Mouse (Mus musculus) lung, postnatal 0 days (tissue): ENCODE measurements around the gene Macf1. TPM values are rescaled to one million over a fixed set of nuclear protein-coding genes. Genes with fewer than 3 reads are reported as not detected.
"Not testable (repeated sequence)": the region's sequence is repeated elsewhere in the genome, so short reads cannot be mapped to it uniquely, and the experiment has no call there.

Experiments used
- ATAC-seq: fragments of 200-750 bp; cut with Nextera tagmentation; 2 replicates; pipeline ENCODE4 v1.8.0; 2017; ENCODE audit warnings: moderate library complexity
- DNase-seq: peaks from one replicate; pipeline ENCODE4 v3.0.0-alpha.2; 2016; ENCODE audit warnings: low spot score
- H3K27ac ChIP-seq: fragments of 300-500 bp; sonication (generic); 2 replicates; pipeline ENCODE4 v1.5.1; 2014; ENCODE audit warnings: antibody characterized with exemption, mild to moderate bottlenecking, low read length, mixed read lengths
- H3K27me3 ChIP-seq: fragments of 300-500 bp; sonication (generic); replicated peaks from 2 replicates; pipeline ENCODE4 v1.6.1; 2014; ENCODE audit warnings: low read length, mixed read lengths; ENCODE audit not compliant: insufficient read depth
- H3K36me3 ChIP-seq: fragments of 300-500 bp; sonication (generic); 2 replicates; pipeline ENCODE4 v1.6.1; 2014; ENCODE audit warnings: low read length, mixed read lengths; ENCODE audit not compliant: insufficient read depth
- H3K4me1 ChIP-seq: fragments of 300-500 bp; sonication (generic); 2 replicates; pipeline ENCODE4 v1.6.1; 2014; ENCODE audit warnings: antibody characterized with exemption, low read depth, low read length, mixed read lengths; ENCODE audit not compliant: insufficient read depth
- H3K4me2 ChIP-seq: fragments of 300-500 bp; sonication (generic); replicated peaks from 2 replicates; pipeline ENCODE4 v1.6.1; 2014; ENCODE audit warnings: low read depth, mild to moderate bottlenecking, low read length, moderate library complexity, mixed read lengths
- H3K4me3 ChIP-seq: fragments of 300-500 bp; sonication (generic); 2 replicates; pipeline ENCODE4 v1.5.1; 2014; ENCODE audit warnings: low read depth, low read length
- H3K9ac ChIP-seq: fragments of 300-500 bp; sonication (generic); replicated peaks from 2 replicates; pipeline ENCODE4 v1.6.1; 2014; ENCODE audit warnings: low read depth, mild to moderate bottlenecking
- H3K9me3 ChIP-seq: fragments of 300-500 bp; sonication (generic); 2 replicates; pipeline ENCODE4 v1.6.1; 2016; ENCODE audit warnings: low read length, mixed read lengths
- CTCF ChIP-seq: IDR thresholded peaks from 2 replicates; pipeline ENCODE4 v1.5.1; 2016; ENCODE audit warnings: antibody characterized with exemption, mild to moderate bottlenecking
- EP300 ChIP-seq: IDR thresholded peaks from 2 replicates; pipeline ENCODE4 v1.6.1; 2016; ENCODE audit warnings: antibody characterized with exemption, mild to moderate bottlenecking, control low read depth
- WGBS: fragments of 180-500 bp; shearing (Covaris S2); extraction: QIAGEN DNeasy Blood & Tissue Kit; methylation state at CpG from one replicate; pipeline ENCODE4 v1.1.7; 2014; 5-methylcytosine and 5-hydroxymethylcytosine counted together
- polyA plus RNA-seq: library from polyadenylated mRNA; unstranded; fragments of >200 nt; fragmentation: Nextera tagmentation; extraction: Ambion mirVana; gene quantifications from 2 replicates; pipeline ENCODE4 v1.2.1, GENCODE M21; 2015

Gene Macf1
- polyA plus RNA-seq, 1 experiment from 2014 or later = 181 TPM

- no peak overlapping the region for H3K9ac ChIP-seq
- DNase-seq = no peak
- no peaks in the 10 kb centered on the region for H3K9me3 ChIP-seq
- H3K27me3 ChIP-seq = no peaks in the 10 kb centered on the region
- no peak overlapping the region for H3K4me2 ChIP-seq
- no peaks in the 10 kb centered on the region for H3K36me3 ChIP-seq
- no peak overlapping the region for H3K4me3 ChIP-seq
- peaks cover 7% of the 10 kb centered on the region; the same call in 1 of the 2 replicates for H3K4me1 ChIP-seq
- WGBS = 66% methylated on average over 3 of the region's 3 CpGs
- peak overlapping the region; percentile 79 for H3K27ac ChIP-seq
- ATAC-seq = no peak
- TF ChIP-seq CTCF (no peak), EP300 (no peak)
These were observed 49.7 kb downstream of the Macf1 start for GRCm38 (mm10) chr4:123634436-123634835.

GRCm38 (mm10) chr4:123633874-123634273, 50.3 kb downstream of the Macf1 start:
- no peak for TF ChIP-seq CTCF
- peak; percentile 61 for ATAC-seq
- Histone ChIP-seq H3K4me3 (no peak overlapping the region), H3K27me3 (no peaks in the 10 kb centered on the region), H3K4me2 (no peak overlapping the region), H3K4me1 (peaks cover 7% of the 10 kb centered on the region; the same call in 1 of the 2 replicates), H3K9me3 (no peaks in the 10 kb centered on the region), H3K36me3 (no peaks in the 10 kb centered on the region), H3K9ac (no peak overlapping the region), H3K27ac (peak overlapping the region; percentile 79)
- 63% methylated on average over 4 of the region's 4 CpGs for WGBS
- DNase-seq = peak; percentile 61

- H3K27me3 ChIP-seq = no peaks in the 10 kb centered on the region
- DNase-seq (peak; percentile 87), ATAC-seq (peak; percentile 79)
- TF ChIP-seq EP300 = peak; percentile 78
- peak; percentile 92 for TF ChIP-seq CTCF
- peaks cover 7% of the 10 kb centered on the region; the same call in 1 of the 2 replicates for H3K4me1 ChIP-seq
- H3K9ac ChIP-seq = no peak overlapping the region
- H3K4me3 ChIP-seq = no peak overlapping the region
- H3K9me3 ChIP-seq = no peaks in the 10 kb centered on the region
- H3K4me2 ChIP-seq = no peak overlapping the region
- no peaks in the 10 kb centered on the region for H3K36me3 ChIP-seq
- peak overlapping the region; percentile 79 for H3K27ac ChIP-seq
- WGBS = 16% methylated on average over 3 of the region's 3 CpGs
These were observed 50.8 kb downstream of the Macf1 start for GRCm38 (mm10) chr4:123633370-123633769.

- H3K9ac ChIP-seq, DNase-seq, H3K4me1 ChIP-seq, H3K4me3 ChIP-seq, H3K4me2 ChIP-seq, H3K9me3 ChIP-seq, H3K27ac ChIP-seq, ATAC-seq, H3K27me3 ChIP-seq, H3K36me3 ChIP-seq: not testable (repeated sequence)
- 77% methylated on average over 5 of the region's 6 CpGs for WGBS
These were observed 52.0 kb downstream of the Macf1 start for GRCm38 (mm10) chr4:123632116-123632515.

GRCm38 (mm10) chr4:123631654-123632053, 52.5 kb downstream of the Macf1 start:
- no peak overlapping the region for H3K4me3 ChIP-seq
- no peak for DNase-seq
- H3K27me3 ChIP-seq = no peaks in the 10 kb centered on the region
- ATAC-seq = no peak
- H3K4me2 ChIP-seq = no peak overlapping the region
- no peaks in the 10 kb centered on the region for H3K9me3 ChIP-seq
- H3K36me3 ChIP-seq = no peaks in the 10 kb centered on the region
- no peak overlapping the region for H3K27ac ChIP-seq
- TF ChIP-seq EP300 (no peak), CTCF (no peak)
- 75% methylated on average over 3 of the region's 3 CpGs for WGBS
- H3K9ac ChIP-seq = no peak overlapping the region
- H3K4me1 ChIP-seq = peaks cover 7% of the 10 kb centered on the region; the same call in 1 of the 2 replicates

- peak; percentile 55 for TF ChIP-seq CTCF
- TF ChIP-seq EP300 = no peak
- Histone ChIP-seq H3K9ac (no peak overlapping the region), H3K27ac (no peak overlapping the region), H3K4me1 (peaks cover 25% of the 10 kb centered on the region; the same call in 1 of the 2 replicates), H3K4me2 (no peak overlapping the region), H3K27me3 (no peaks in the 10 kb centered on the region), H3K9me3 (no peaks in the 10 kb centered on the region), H3K4me3 (no peak overlapping the region), H3K36me3 (no peaks in the 10 kb centered on the region)
- WGBS = 64% methylated on average over 5 of the region's 5 CpGs
- peak; percentile 67 for DNase-seq
- no peak for ATAC-seq
These were observed 56.5 kb downstream of the Macf1 start for GRCm38 (mm10) chr4:123627683-123628082.
